9 mouse cellular contexts compared by ENCODE assay signal in the genomic region with DNA sequence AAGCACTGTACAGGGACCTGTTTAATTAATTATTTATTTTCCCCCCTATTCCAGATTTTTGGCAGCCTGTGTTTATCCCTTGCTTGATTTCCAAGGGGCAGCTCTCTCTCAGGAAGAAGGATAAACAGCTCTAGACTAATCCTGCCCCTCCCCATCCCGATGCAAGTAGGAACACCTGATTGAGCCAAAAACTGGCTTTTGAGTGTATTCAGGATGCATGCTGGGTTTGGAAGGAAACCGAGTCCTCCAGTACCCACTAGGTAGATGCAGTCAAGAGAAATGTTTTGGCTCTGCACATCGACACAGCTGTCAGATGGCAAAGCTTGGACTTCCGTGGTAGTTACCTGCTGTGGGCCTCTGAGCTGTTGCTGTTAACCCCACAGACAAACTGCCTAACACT. TPM values are rescaled to one million over a fixed set of nuclear protein-coding genes. Genes with fewer than 3 reads are reported as not detected.
DNase-seq lines count a peak whose midpoint lies in the region; ATAC-seq and TF ChIP-seq lines count a peak whose summit lies in the region.
"Had no signal": no experiment of that assay in that cellular context is flagged by ENCODE, and none has a peak within 500 bp of the region (broad histone marks: within the 10 kb centered on the region; RNA-seq: fewer than 3 reads in every experiment).

No protein-coding gene starts in this region.

- no peak for ATAC-seq in liver, embryonic 15.5 days (ENCODE audit: insufficient read depth)

- H3K4me1 ChIP-seq in heart, embryonic 10.5 days: peaks cover 48% of the 10 kb centered on the region
- peaks cover 13% of the 10 kb centered on the region; the same call in 1 of the 2 replicates for H3K4me1 ChIP-seq in spleen, adult 2 months (ENCODE audit: control insufficient read depth, insufficient read depth, insufficient read length)
- peaks cover 81% of the 10 kb centered on the region for H3K4me1 ChIP-seq in liver, embryonic 15.5 days (replicated peaks)
- H3K4me1 ChIP-seq in kidney, adult 2 months (ENCODE audit: control insufficient read depth, insufficient read depth, low read length): no peaks in the 10 kb centered on the region

- H3K27me3 ChIP-seq in heart, embryonic 10.5 days (ENCODE audit: insufficient read depth, poor library complexity, severe bottlenecking): peaks cover 56% of the 10 kb centered on the region
- H3K27me3 ChIP-seq in spleen, adult 2 months (ENCODE audit: control insufficient read depth, insufficient read depth, low read length): peaks cover 5% of the 10 kb centered on the region
- peaks cover 64% of the 10 kb centered on the region for H3K27me3 ChIP-seq in liver, embryonic 15.5 days
- peaks cover 7% of the 10 kb centered on the region for H3K27me3 ChIP-seq in kidney, adult 2 months (replicated peaks; ENCODE audit: control insufficient read depth, insufficient read depth, low read length)

- H3K27ac ChIP-seq in heart, embryonic 10.5 days: no peak overlapping the region
- no peak overlapping the region for H3K27ac ChIP-seq in spleen, adult 2 months (ENCODE audit: insufficient read depth, low read length)
- no peak overlapping the region for H3K27ac ChIP-seq in liver, embryonic 15.5 days (replicated peaks)
- no peak overlapping the region for H3K27ac ChIP-seq in kidney, adult 2 months (ENCODE audit: insufficient read depth, low read depth, low read length)

- peak overlapping the region; percentile 98 for H3K4me2 ChIP-seq in liver, embryonic 15.5 days

- H3K4me3 ChIP-seq in heart, embryonic 10.5 days: peak overlapping the region; percentile 86; the same call in 1 of the 2 replicates
- H3K4me3 ChIP-seq in spleen, adult 2 months (ENCODE audit: extremely low read depth, insufficient read depth, insufficient read length): 0 out of 2 replicates have a peak overlapping the region, but pooled peaks have one; percentile 17
- 0 out of 2 replicates have a peak overlapping the region, but pooled peaks have one; percentile 2 for H3K4me3 ChIP-seq in liver, embryonic 15.5 days (replicated peaks)
- no peak overlapping the region for H3K4me3 ChIP-seq in kidney, adult 2 months (ENCODE audit: insufficient read depth, low read depth, low read length)

- H3K36me3 ChIP-seq in heart, embryonic 10.5 days: no peaks in the 10 kb centered on the region
- no peaks in the 10 kb centered on the region for H3K36me3 ChIP-seq in spleen, adult 2 months (ENCODE audit: control insufficient read depth, insufficient read depth, low read length)
- H3K36me3 ChIP-seq in liver, embryonic 15.5 days (replicated peaks): 0 out of 2 replicates have a peak, but pooled peaks cover 1% of the 10 kb centered on the region
- no peaks in the 10 kb centered on the region for H3K36me3 ChIP-seq in kidney, adult 2 months (ENCODE audit: control insufficient read depth, insufficient read depth, low read length)

- no peak for DNase-seq in heart, embryonic 10.5 days (ENCODE audit: low spot score)
- DNase-seq in heart, adult 18-20 months: no peak
- DNase-seq in spleen, adult 2 months (ENCODE audit: low read depth in 1 of 2, low spot score in 2 of 2): no peak
- no peak for DNase-seq in spleen, postnatal 14 days (ENCODE audit: low spot score in 2 of 2)
- DNase-seq in thymus, postnatal 25 days: no peak
- no peak for DNase-seq in kidney, adult 2 months
- no peak for DNase-seq in lung, postnatal 36 days
- DNase-seq: kidney, adult 11 months had no signal

- H3K9me3 ChIP-seq in heart, embryonic 10.5 days: no peaks in the 10 kb centered on the region
- H3K9me3 ChIP-seq in liver, embryonic 15.5 days (replicated peaks): no peaks in the 10 kb centered on the region

- TF ChIP-seq CTCF in spleen, adult 2 months (IDR thresholded peaks at IDR 0.05; ENCODE audit: extremely low read depth, insufficient read depth, insufficient read length, insufficient replicate concordance): no peak
- TF ChIP-seq CTCF in kidney, adult 2 months (conservative IDR thresholded peaks at IDR 0.05; ENCODE audit: insufficient read depth, insufficient read length, low read depth, low read length): no peak

- TF ChIP-seq POLR2A in spleen, adult 2 months (IDR thresholded peaks at IDR 0.05; ENCODE audit: low read depth, low read length): no peak
- TF ChIP-seq POLR2A in kidney, adult 2 months (IDR thresholded peaks at IDR 0.05; ENCODE audit: low read depth, low read length): no peak

- whole genome bisulfite sequencing in heart, embryonic 10.5 days: 17% methylated on average over 4 of the region's 4 CpGs
- 37% methylated on average over 4 of the region's 4 CpGs for WGBS in spleen, adult 2 months
- WGBS in liver, embryonic 15.5 days (ENCODE audit: insufficient replicate concordance): 35% methylated on average over 4 of the region's 4 CpGs
- WGBS in kidney, adult 2 months: 65% methylated on average over 4 of the region's 4 CpGs

- no peak overlapping the region for H3K9ac ChIP-seq in liver, embryonic 15.5 days

RNA-seq across cellular contexts. Expression of gene Plxnc1, which starts 3.1 kb away (rescaled TPM):
- polyA plus RNA-seq in heart, embryonic 10.5 days (2016; fragmentation: Nextera tagmentation; extraction: Ambion mirVana): 2.2 and 3.4 TPM in 2 replicates
- 1 to 10 TPM; 1.8 to 3.4 TPM for total RNA-seq in heart, adult 18-20 months (2021)
- 15.8 and 18.6 TPM in 2 replicates for polyA plus RNA-seq in spleen, adult 2 months (2012; rRNA removed)
- 2.1 and 2.2 TPM in 2 replicates for polyA plus RNA-seq in liver, embryonic 15.5 days (2015; fragmentation: Nextera tagmentation; extraction: Ambion mirVana)
- polyA plus RNA-seq in kidney, adult 2 months (2012; rRNA removed): 0.42 and 1.5 TPM in 2 replicates
